Mouse (Mus musculus) heart, embryonic 13.5 days (tissue): Measurements from ENCODE around the gene Esrrb. TPM values are rescaled to one million over a fixed set of nuclear protein-coding genes. Genes with fewer than 3 reads are reported as not detected.

Experiments used
- ATAC-seq: fragments of 200-750 bp; cut with Nextera tagmentation; 2 replicates; pipeline ENCODE4 v1.8.0; 2017; ENCODE audit warnings: moderate TSS enrichment; ENCODE audit not compliant: insufficient number of reproducible peaks, low FRiP score, low TSS enrichment; ENCODE audit errors: extremely low read depth
- H3K27ac ChIP-seq: fragments of 300-500 bp; sonication (generic); replicated peaks from 2 replicates; pipeline ENCODE4 v1.5.1; 2015; ENCODE audit warnings: moderate library complexity, mild to moderate bottlenecking, inconsistent platforms
- H3K27me3 ChIP-seq: fragments of 300-500 bp; sonication (generic); replicated peaks from 2 replicates; pipeline ENCODE4 v1.6.1; 2015; ENCODE audit warnings: mild to moderate bottlenecking, inconsistent platforms
- H3K36me3 ChIP-seq: fragments of 300-500 bp; sonication (generic); 2 replicates; pipeline ENCODE4 v1.6.1; 2015; ENCODE audit warnings: mild to moderate bottlenecking, inconsistent platforms
- H3K4me1 ChIP-seq: fragments of 300-500 bp; sonication (generic); 2 replicates; pipeline ENCODE4 v1.6.1; 2015; ENCODE audit warnings: inconsistent platforms
- H3K4me2 ChIP-seq: fragments of 300-500 bp; sonication (generic); 2 replicates; pipeline ENCODE4 v1.6.1; 2015; ENCODE audit warnings: inconsistent platforms, mild to moderate bottlenecking, moderate library complexity
- H3K4me3 ChIP-seq: fragments of 300-500 bp; sonication (generic); 2 replicates; pipeline ENCODE4 v1.5.1; 2015; ENCODE audit warnings: moderate library complexity, mild to moderate bottlenecking, inconsistent platforms
- H3K9ac ChIP-seq: fragments of 300-500 bp; sonication (generic); 2 replicates; pipeline ENCODE4 v1.6.1; 2015; ENCODE audit warnings: inconsistent platforms, mild to moderate bottlenecking, moderate library complexity
- H3K9me3 ChIP-seq: fragments of 300-500 bp; sonication (generic); 2 replicates; pipeline ENCODE4 v1.6.1; 2016; ENCODE audit warnings: inconsistent platforms
- WGBS: fragments of 180-500 bp; shearing (Covaris S2); methylation state at CpG from one replicate; pipeline ENCODE4 v1.1.7; 2015; ENCODE audit warnings: mixed read lengths; 5-methylcytosine and 5-hydroxymethylcytosine counted together
- polyA plus RNA-seq: library from polyadenylated mRNA; unstranded; fragments of >200 nt; fragmentation: Nextera tagmentation; extraction: Ambion mirVana; gene quantifications from 2 replicates; pipeline ENCODE4 v1.2.1, GENCODE M21; 2015

Gene Esrrb
- polyA plus RNA-seq: 3.0 TPM in 2 replicates

DNA sequence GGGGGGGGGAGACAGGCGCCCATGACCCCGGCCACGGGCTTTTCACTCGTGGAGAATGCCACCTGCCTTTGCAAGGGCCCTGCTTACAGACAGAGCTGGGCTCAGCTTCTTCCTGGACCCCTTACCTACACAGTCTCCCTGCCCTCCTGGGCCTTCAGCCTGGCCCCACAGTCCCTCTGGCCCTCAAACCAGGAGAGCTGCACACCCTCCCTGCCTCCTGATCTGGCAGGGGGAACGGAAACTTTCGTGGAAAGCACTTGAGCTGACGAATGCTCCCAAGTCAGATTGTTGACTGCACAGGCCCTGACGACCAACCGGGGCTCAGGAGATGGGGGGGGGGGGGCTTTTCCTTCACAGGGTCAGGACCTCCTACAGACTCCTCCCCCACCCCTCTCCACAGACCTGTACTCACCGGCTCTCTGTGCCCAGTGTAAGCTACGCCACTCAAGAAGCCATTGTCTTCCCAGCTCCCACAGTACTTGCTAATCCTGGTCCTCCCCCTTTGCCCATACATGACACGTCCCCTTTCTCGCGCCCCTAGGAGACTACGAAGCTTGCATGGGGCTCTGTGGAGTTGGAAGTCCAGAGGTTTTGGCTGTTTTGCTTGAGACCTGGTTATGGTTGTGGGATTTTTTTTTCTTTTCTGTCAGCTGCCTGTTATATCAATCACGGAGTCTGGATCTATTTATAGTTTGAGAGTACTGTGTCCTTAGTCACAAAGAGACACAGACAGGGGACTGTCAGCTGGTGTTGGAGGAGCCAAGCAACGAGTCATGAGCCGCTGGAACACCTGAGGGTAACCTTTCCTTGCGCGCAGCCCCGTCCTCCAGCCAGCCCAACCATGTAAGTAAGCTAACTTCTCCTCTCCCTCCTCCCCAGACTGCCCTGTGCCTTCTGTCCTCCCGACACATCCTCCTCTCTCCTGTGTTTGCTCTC is at the start of gene Esrrb:
Gene Esrrb (plus strand): TSS at position 422 of the 936 bp plus-strand sequence.
- ATAC-seq: peak; percentile 78; the same call in 1 of the 2 replicates
- Histone ChIP-seq H3K27ac (peak within 1 kb of the TSS; percentile 90), H3K36me3 (no peaks in the 10 kb centered on the region), H3K9ac (peak within 1 kb of the TSS; percentile 76), H3K4me2 (peak within 1 kb of the TSS; percentile 69), H3K27me3 (peaks cover 14% of the 10 kb centered on the region; the same call in 1 of the 2 replicates), H3K4me1 (peaks cover 54% of the 10 kb centered on the region), H3K4me3 (peak within 1 kb of the TSS; percentile 44), H3K9me3 (no peaks in the 10 kb centered on the region)
- 13% methylated on average over 22 of the region's 22 CpGs for WGBS

- Histone ChIP-seq H3K4me3 (no peak overlapping the region), H3K27ac (no peak overlapping the region), H3K4me1 (peaks cover 11% of the 10 kb centered on the region; the same call in 1 of the 2 replicates), H3K27me3 (peaks cover 28% of the 10 kb centered on the region), H3K9ac (no peak overlapping the region), H3K9me3 (no peaks in the 10 kb centered on the region), H3K36me3 (no peaks in the 10 kb centered on the region), H3K4me2 (peak overlapping the region; percentile 30)
- ATAC-seq: no peak
- WGBS: 28% methylated on average over 12 of the region's 12 CpGs
Measured at GRCm38 (mm10) chr12:86320629-86321028, 40.3 kb upstream of the Esrrb start.

DNA sequence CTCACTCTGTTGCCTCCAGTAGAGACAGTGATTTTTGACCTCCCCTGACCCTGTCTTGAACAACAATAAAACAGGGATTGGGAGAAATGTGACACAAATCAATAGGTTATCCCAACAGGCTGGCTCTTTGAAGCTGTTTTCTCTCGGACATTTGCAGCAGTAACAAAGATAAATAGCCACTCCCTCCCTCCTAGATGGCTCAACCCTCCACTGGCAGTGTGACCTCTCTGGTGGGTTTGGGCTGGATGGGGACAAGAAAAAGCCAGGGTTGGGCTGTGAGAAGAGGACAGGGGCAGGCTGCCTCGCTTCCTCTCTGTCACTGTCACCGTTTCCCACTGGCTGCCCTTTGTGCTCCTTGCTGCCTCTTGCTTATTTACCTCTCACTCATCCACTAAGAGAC is 36.6 kb upstream of the Esrrb start:
- H3K9me3 ChIP-seq: no peaks in the 10 kb centered on the region
- peaks cover 18% of the 10 kb centered on the region for H3K4me1 ChIP-seq
- no peak overlapping the region for H3K4me2 ChIP-seq
- no peaks in the 10 kb centered on the region for H3K36me3 ChIP-seq
- WGBS: 40% methylated on average over 3 of the region's 3 CpGs
- no peak overlapping the region for H3K27ac ChIP-seq
- peaks cover 21% of the 10 kb centered on the region for H3K27me3 ChIP-seq
- ATAC-seq: no peak
- no peak overlapping the region for H3K4me3 ChIP-seq
- H3K9ac ChIP-seq: no peak overlapping the region

DNA sequence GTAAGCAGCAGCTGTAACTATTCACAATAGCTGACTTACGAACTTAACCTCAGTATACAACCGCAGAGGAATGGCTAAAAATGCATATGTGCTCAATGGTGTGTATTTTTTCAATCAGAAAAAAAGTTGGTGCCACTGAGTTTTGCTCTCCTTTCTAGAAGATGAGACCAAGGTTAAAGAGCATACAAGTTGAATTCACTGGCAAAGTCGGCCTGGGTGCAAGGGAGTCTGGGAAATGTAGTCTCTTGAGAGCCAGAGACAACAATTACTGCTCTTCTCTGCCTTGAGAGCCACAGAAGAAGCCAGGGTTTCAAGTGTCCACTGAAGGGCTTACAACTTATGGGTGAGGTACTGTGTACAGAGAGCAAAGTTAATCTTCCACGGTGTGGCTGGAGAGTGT is 31.1 kb upstream of the Esrrb start:
- no peak overlapping the region for H3K4me2 ChIP-seq
- H3K36me3 ChIP-seq: no peaks in the 10 kb centered on the region
- 48% methylated on average over 4 of the region's 4 CpGs for WGBS
- H3K9me3 ChIP-seq: no peaks in the 10 kb centered on the region
- H3K4me3 ChIP-seq: no peak overlapping the region
- no peaks in the 10 kb centered on the region for H3K27me3 ChIP-seq
- H3K27ac ChIP-seq: no peak overlapping the region
- ATAC-seq: no peak
- no peak overlapping the region for H3K9ac ChIP-seq
- H3K4me1 ChIP-seq: peaks cover 10% of the 10 kb centered on the region

- Histone ChIP-seq H3K27me3 (no peaks in the 10 kb centered on the region), H3K4me2 (no peak overlapping the region), H3K9ac (no peak overlapping the region), H3K4me1 (peaks cover 10% of the 10 kb centered on the region), H3K4me3 (no peak overlapping the region), H3K27ac (no peak overlapping the region), H3K9me3 (no peaks in the 10 kb centered on the region), H3K36me3 (no peaks in the 10 kb centered on the region)
- ATAC-seq: no peak
- WGBS: 79% methylated on average over 9 of the region's 9 CpGs
Measured at GRCm38 (mm10) chr12:86330684-86331083, 30.2 kb upstream of the Esrrb start.

GRCm38 (mm10) chr12:86331248-86331647 is 29.7 kb upstream of the Esrrb start:
- ATAC-seq: no peak
- H3K4me2 ChIP-seq: no peak overlapping the region
- no peaks in the 10 kb centered on the region for H3K27me3 ChIP-seq
- H3K4me3 ChIP-seq: no peak overlapping the region
- 75% methylated on average over 10 of the region's 10 CpGs for WGBS
- H3K9me3 ChIP-seq: peaks cover 4% of the 10 kb centered on the region; the same call in 1 of the 2 replicates
- H3K9ac ChIP-seq: no peak overlapping the region
- peaks cover 10% of the 10 kb centered on the region for H3K4me1 ChIP-seq
- no peaks in the 10 kb centered on the region for H3K36me3 ChIP-seq
- H3K27ac ChIP-seq: no peak overlapping the region

DNA sequence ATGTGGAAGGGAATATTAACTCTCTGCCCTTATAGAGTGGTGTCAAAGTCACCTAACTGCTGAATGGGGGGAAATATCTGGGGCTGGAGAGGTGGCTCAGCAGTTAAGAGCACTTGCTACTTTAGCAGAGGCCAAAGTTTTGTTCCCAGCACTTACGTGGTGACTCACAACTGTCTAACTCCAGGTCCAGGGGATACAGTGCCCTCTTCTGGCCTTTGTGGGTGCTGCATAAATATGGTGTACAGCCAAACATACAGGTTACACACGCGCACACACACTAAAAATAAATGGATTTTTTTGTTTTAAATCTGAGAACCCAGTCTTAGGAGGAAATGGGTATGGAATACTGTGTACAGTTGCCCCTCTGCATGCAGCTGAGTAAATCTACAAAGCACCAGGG is 24.7 kb upstream of the Esrrb start:
- H3K4me3 ChIP-seq: no peak overlapping the region
- H3K9ac ChIP-seq: no peak overlapping the region
- no peak overlapping the region for H3K27ac ChIP-seq

DNA sequence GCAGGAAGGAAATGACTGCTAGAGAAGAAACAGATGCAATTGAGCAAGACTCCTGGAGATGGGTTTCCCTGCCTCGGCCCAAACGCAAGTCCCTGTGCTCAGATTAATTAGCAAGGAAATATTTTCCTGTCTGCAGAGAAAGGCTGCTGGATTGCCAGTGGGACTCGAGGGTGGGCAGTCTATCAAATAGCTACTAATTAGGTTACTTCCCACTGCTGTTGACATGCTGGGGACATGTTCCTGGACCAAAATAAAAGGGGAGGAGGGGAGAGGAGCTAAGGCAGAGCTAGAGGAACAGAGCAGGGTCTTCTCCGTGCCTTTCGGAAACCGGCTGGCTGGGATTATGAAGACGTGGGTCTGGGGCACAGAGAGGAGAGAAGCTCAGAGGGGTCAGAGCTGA is 24.0 kb upstream of the Esrrb start:
- peaks cover 4% of the 10 kb centered on the region; the same call in 1 of the 2 replicates for H3K9me3 ChIP-seq
- WGBS: 50% methylated on average over 7 of the region's 7 CpGs
- no peaks in the 10 kb centered on the region for H3K27me3 ChIP-seq
- H3K36me3 ChIP-seq: no peaks in the 10 kb centered on the region
- H3K4me1 ChIP-seq: peaks cover 28% of the 10 kb centered on the region
- H3K4me2 ChIP-seq: no peak overlapping the region
- H3K27ac ChIP-seq: peak overlapping the region; percentile 32; the same call in 1 of the 2 replicates
- no peak overlapping the region for H3K4me3 ChIP-seq
- ATAC-seq: no peak
- no peak overlapping the region; the same call in 1 of the 2 replicates for H3K9ac ChIP-seq

More for the DNA sequence above, 24.7 kb upstream of the Esrrb start:
- Histone ChIP-seq H3K4me1 (peaks cover 28% of the 10 kb centered on the region), H3K27me3 (no peaks in the 10 kb centered on the region), H3K4me2 (no peak overlapping the region), H3K36me3 (no peaks in the 10 kb centered on the region), H3K9me3 (peaks cover 4% of the 10 kb centered on the region; the same call in 1 of the 2 replicates)
- WGBS: 96% methylated on average over 3 of the region's 3 CpGs
- no peak for ATAC-seq

- H3K4me2 ChIP-seq: no peak overlapping the region
- 83% methylated on average over 8 of the region's 8 CpGs for WGBS
- no peaks in the 10 kb centered on the region; the same call in 1 of the 2 replicates for H3K27me3 ChIP-seq
- ATAC-seq: no peak
- 0 out of 2 replicates have a peak, but pooled peaks cover 2% of the 10 kb centered on the region for H3K4me1 ChIP-seq
- no peak overlapping the region for H3K4me3 ChIP-seq
- H3K9me3 ChIP-seq: no peaks in the 10 kb centered on the region
- no peak overlapping the region for H3K27ac ChIP-seq
- H3K36me3 ChIP-seq: no peaks in the 10 kb centered on the region
- no peak overlapping the region for H3K9ac ChIP-seq
Measured at GRCm38 (mm10) chr12:86349477-86349876, 11.4 kb upstream of the Esrrb start.

DNA sequence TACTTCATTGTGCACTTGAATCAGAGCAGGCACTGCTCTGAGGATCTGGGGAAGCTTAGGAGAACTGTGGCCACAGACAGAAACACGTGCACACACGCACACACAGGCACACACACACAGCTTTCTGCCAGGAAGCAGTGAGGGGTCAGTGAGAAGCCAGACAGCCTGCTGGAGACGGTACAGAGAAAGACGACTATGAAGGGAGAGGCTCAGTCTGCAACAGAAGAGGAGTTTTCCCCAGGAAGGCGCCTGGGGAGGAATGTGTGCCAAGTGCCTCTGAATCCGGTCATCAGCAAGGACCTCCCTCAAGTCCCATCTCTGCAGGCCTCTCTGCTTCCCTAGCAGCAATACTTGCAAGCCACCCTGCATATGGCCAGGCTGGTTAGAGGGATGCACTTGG is 1.5 kb upstream of the Esrrb start:
- no peak overlapping the region for H3K9ac ChIP-seq
- H3K4me2 ChIP-seq: no peak overlapping the region
- ATAC-seq: no peak
- H3K27ac ChIP-seq: no peak overlapping the region
- H3K4me1 ChIP-seq: peaks cover 40% of the 10 kb centered on the region
- H3K36me3 ChIP-seq: no peaks in the 10 kb centered on the region
- H3K9me3 ChIP-seq: no peaks in the 10 kb centered on the region
- 40% methylated on average over 6 of the region's 6 CpGs for WGBS
- H3K4me3 ChIP-seq: no peak overlapping the region
- 0 out of 2 replicates have a peak, but pooled peaks cover 4% of the 10 kb centered on the region for H3K27me3 ChIP-seq

DNA sequence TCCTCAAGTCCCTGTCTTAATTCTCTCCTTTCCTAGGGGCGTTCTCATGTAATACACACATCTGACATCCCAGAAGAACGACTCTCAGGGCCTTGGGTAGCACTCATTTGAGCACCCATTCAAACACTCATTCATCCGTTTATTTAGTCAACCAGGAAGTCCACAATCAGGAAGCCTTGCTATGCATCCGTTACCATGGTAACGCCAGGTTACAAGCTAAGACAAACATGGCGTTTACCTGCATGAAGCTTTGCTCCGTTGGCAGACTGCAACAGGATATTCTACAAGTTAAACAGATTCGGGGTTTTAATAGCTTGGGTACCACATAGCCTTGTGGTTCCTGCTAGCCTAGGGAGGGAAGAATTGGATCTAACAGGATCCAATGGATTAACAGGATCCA is 1.0 kb upstream of the Esrrb start:
- Histone ChIP-seq H3K9ac (no peak overlapping the region), H3K27ac (no peak overlapping the region), H3K9me3 (no peaks in the 10 kb centered on the region), H3K27me3 (0 out of 2 replicates have a peak, but pooled peaks cover 5% of the 10 kb centered on the region), H3K36me3 (no peaks in the 10 kb centered on the region), H3K4me1 (peaks cover 43% of the 10 kb centered on the region), H3K4me3 (no peak overlapping the region), H3K4me2 (no peak overlapping the region)
- ATAC-seq: no peak
- 76% methylated on average over 8 of the region's 8 CpGs for WGBS
